Comparison of ENCODE assay signal across 12 mouse cellular contexts in the genomic region with DNA sequence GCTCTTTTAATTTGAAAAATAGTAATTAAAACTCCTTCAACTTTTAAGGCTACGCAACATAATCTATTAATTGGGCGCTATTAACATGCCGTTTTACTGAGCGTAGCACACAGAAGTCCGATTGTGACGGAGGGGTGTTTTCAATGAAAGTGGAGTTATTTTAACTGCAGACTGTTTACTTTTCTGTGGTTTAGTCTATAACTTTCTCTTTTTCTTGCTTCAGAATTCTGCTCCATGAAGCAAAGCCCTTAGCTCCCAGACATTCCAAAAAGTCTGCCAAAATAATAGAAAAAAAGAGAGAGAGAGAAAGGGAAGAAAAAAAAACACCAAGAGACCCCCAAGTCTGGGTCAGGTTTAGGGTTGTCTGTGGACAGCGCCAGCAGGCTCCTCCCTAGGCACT. TPM values are rescaled to one million over a fixed set of nuclear protein-coding genes. Genes with fewer than 3 reads are reported as not detected.
DNase-seq lines count a peak whose midpoint lies in the region; ATAC-seq lines count a peak whose summit lies in the region.
"Had no signal": no experiment of that assay in that cellular context is flagged by ENCODE, and none has a peak within 500 bp of the region (broad histone marks: within the 10 kb centered on the region; RNA-seq: fewer than 3 reads in every experiment).

No protein-coding gene starts in this region.

- peaks cover 20% of the 10 kb centered on the region for H3K4me1 ChIP-seq in hindbrain, embryonic 10.5 days (replicated peaks)
- no peaks in the 10 kb centered on the region; the same call in 1 of the 2 replicates for H3K4me1 ChIP-seq in hindbrain, embryonic 11.5 days (replicated peaks; ENCODE audit: control insufficient read depth, insufficient read depth, low read length)
- peaks cover 28% of the 10 kb centered on the region for H3K4me1 ChIP-seq in embryonic facial prominence, embryonic 12.5 days
- peaks cover 18% of the 10 kb centered on the region for H3K4me1 ChIP-seq in hindbrain, embryonic 12.5 days
- peaks cover 18% of the 10 kb centered on the region for H3K4me1 ChIP-seq in midbrain, embryonic 15.5 days

- ATAC-seq in hindbrain, embryonic 11.5 days (ENCODE audit: low FRiP score) = no peak
- ATAC-seq in embryonic facial prominence, embryonic 12.5 days (ENCODE audit: insufficient number of reproducible peaks, insufficient read depth, low FRiP score, low TSS enrichment) = no peak
- no peak for ATAC-seq in hindbrain, embryonic 12.5 days (ENCODE audit: low FRiP score)
- no peak for ATAC-seq in midbrain, embryonic 15.5 days (replicated peaks)
- no peak for ATAC-seq in granulocyte monocyte progenitor cell, adult 5-6 weeks (replicated peaks; ENCODE audit: poor library complexity, severe bottlenecking)

- no peak for DNase-seq in hindbrain, embryonic 10.5 days (ENCODE audit: low spot score)
- no peak for DNase-seq in hindbrain, embryonic 11.5 days (ENCODE audit: low spot score)
- DNase-seq in retina, postnatal 1 day = no peak
- no peak for DNase-seq in ovary, postnatal 10 days (ENCODE audit: low spot score)
- DNase-seq: cerebellum, postnatal 25 days; gastrocnemius, postnatal 36 days; kidney, adult 9 months had no signal

- no peak overlapping the region for H3K9ac ChIP-seq in hindbrain, embryonic 11.5 days (ENCODE audit: low read depth, low read length)
- no peak overlapping the region for H3K9ac ChIP-seq in embryonic facial prominence, embryonic 12.5 days
- H3K9ac ChIP-seq in hindbrain, embryonic 12.5 days = no peak overlapping the region
- no peak overlapping the region for H3K9ac ChIP-seq in midbrain, embryonic 15.5 days

- 0 out of 2 replicates have a peak, but pooled peaks cover 2% of the 10 kb centered on the region for H3K9me3 ChIP-seq in hindbrain, embryonic 10.5 days
- H3K9me3 ChIP-seq in hindbrain, embryonic 11.5 days (ENCODE audit: control insufficient read depth, low read length) = no peaks in the 10 kb centered on the region
- no peaks in the 10 kb centered on the region for H3K9me3 ChIP-seq in embryonic facial prominence, embryonic 12.5 days
- H3K9me3 ChIP-seq in hindbrain, embryonic 12.5 days (replicated peaks) = no peaks in the 10 kb centered on the region
- H3K9me3 ChIP-seq in midbrain, embryonic 15.5 days = no peaks in the 10 kb centered on the region

- no peak overlapping the region for H3K27ac ChIP-seq in hindbrain, embryonic 10.5 days
- no peak overlapping the region for H3K27ac ChIP-seq in hindbrain, embryonic 11.5 days (ENCODE audit: low read depth, low read length)
- H3K27ac ChIP-seq in embryonic facial prominence, embryonic 12.5 days = peak overlapping the region; percentile 80; the same call in 1 of the 2 replicates
- no peak overlapping the region for H3K27ac ChIP-seq in hindbrain, embryonic 12.5 days
- no peak overlapping the region for H3K27ac ChIP-seq in midbrain, embryonic 15.5 days

- WGBS in hindbrain, embryonic 10.5 days = 54% methylated on average over 7 of the region's 7 CpGs
- WGBS in hindbrain, embryonic 11.5 days = 50% methylated on average over 7 of the region's 7 CpGs
- WGBS in embryonic facial prominence, embryonic 12.5 days = 13% methylated on average over 7 of the region's 7 CpGs
- WGBS in hindbrain, embryonic 12.5 days = 44% methylated on average over 7 of the region's 7 CpGs
- WGBS in midbrain, embryonic 15.5 days = 45% methylated on average over 7 of the region's 7 CpGs

- H3K4me3 ChIP-seq in hindbrain, embryonic 10.5 days = 0 out of 2 replicates have a peak overlapping the region, but pooled peaks have one; percentile 66
- no peak overlapping the region for H3K4me3 ChIP-seq in hindbrain, embryonic 11.5 days (ENCODE audit: low read depth, low read length)
- H3K4me3 ChIP-seq in embryonic facial prominence, embryonic 12.5 days = peak overlapping the region; percentile 53
- no peak overlapping the region for H3K4me3 ChIP-seq in hindbrain, embryonic 12.5 days
- no peak overlapping the region for H3K4me3 ChIP-seq in midbrain, embryonic 15.5 days
- H3K4me3 ChIP-seq: megakaryocyte, embryonic 14.5 days had no signal

- H3K36me3 ChIP-seq in hindbrain, embryonic 10.5 days = no peaks in the 10 kb centered on the region
- no peaks in the 10 kb centered on the region for H3K36me3 ChIP-seq in hindbrain, embryonic 11.5 days (ENCODE audit: control insufficient read depth, insufficient read depth, low read length)
- no peaks in the 10 kb centered on the region for H3K36me3 ChIP-seq in embryonic facial prominence, embryonic 12.5 days
- H3K36me3 ChIP-seq in hindbrain, embryonic 12.5 days = no peaks in the 10 kb centered on the region
- H3K36me3 ChIP-seq in midbrain, embryonic 15.5 days (replicated peaks) = no peaks in the 10 kb centered on the region

- H3K27me3 ChIP-seq in hindbrain, embryonic 10.5 days (ENCODE audit: insufficient read depth, poor library complexity, severe bottlenecking) = peaks cover 69% of the 10 kb centered on the region
- peaks cover 20% of the 10 kb centered on the region for H3K27me3 ChIP-seq in hindbrain, embryonic 11.5 days (ENCODE audit: control insufficient read depth, insufficient read depth, low read length)
- H3K27me3 ChIP-seq in embryonic facial prominence, embryonic 12.5 days = peaks cover 27% of the 10 kb centered on the region
- H3K27me3 ChIP-seq in hindbrain, embryonic 12.5 days = peaks cover 45% of the 10 kb centered on the region
- H3K27me3 ChIP-seq in midbrain, embryonic 15.5 days (replicated peaks) = peaks cover 34% of the 10 kb centered on the region

- H3K4me2 ChIP-seq in hindbrain, embryonic 11.5 days (replicated peaks; ENCODE audit: low read depth, low read length) = no peak overlapping the region
- peak overlapping the region; percentile 95 for H3K4me2 ChIP-seq in embryonic facial prominence, embryonic 12.5 days (replicated peaks)
- peak overlapping the region; percentile 88 for H3K4me2 ChIP-seq in hindbrain, embryonic 12.5 days (replicated peaks)
- peak overlapping the region; percentile 95; the same call in 1 of the 2 replicates for H3K4me2 ChIP-seq in midbrain, embryonic 15.5 days

RNA-seq across cellular contexts. Expression of a gene that starts 0.3 kb away (rescaled TPM):
- polyA plus RNA-seq in hindbrain, embryonic 10.5 days (2016; fragmentation: Nextera tagmentation; extraction: Ambion mirVana) = 2.1 and 2.2 TPM in 2 replicates
- 3.0 and 3.4 TPM in 2 replicates for polyA plus RNA-seq in hindbrain, embryonic 11.5 days (2014; fragmentation: Nextera tagmentation; extraction: Ambion mirVana)
- 11.5 and 14.0 TPM in 2 replicates for polyA plus RNA-seq in embryonic facial prominence, embryonic 12.5 days (2016; fragmentation: Nextera tagmentation; extraction: Ambion mirVana)
- polyA plus RNA-seq in hindbrain, embryonic 12.5 days (2016; fragmentation: Nextera tagmentation; extraction: Ambion mirVana) = 7.3 and 7.8 TPM in 2 replicates
- 2.6 and 2.8 TPM in 2 replicates for polyA plus RNA-seq in midbrain, embryonic 15.5 days (2015; fragmentation: Nextera tagmentation; extraction: Ambion mirVana)
- 32.1 and 34.3 TPM in 2 replicates for total RNA-seq in granulocyte monocyte progenitor cell, adult 5-6 weeks (2014; fragmentation: Nextera tagmentation)
- total RNA-seq in granulocyte monocyte progenitor cell, adult 5-6 weeks (2017) = 48.3 and 64.4 TPM in 2 replicates

Comparison
In these comparisons a context has a peak if more than half of its experiments do, and no peak if none do; other contexts are left out.
1. H3K4me3 ChIP-seq: peak in hindbrain, embryonic 10.5 days (single experiment) and embryonic facial prominence, embryonic 12.5 days (single experiment); none in hindbrain, embryonic 11.5 days (single experiment), hindbrain, embryonic 12.5 days (single experiment) and midbrain, embryonic 15.5 days (single experiment).